Mouse (Mus musculus) lung, postnatal 0 days (tissue): ENCODE data around the gene Ccl19. TPM values are rescaled to one million over a fixed set of nuclear protein-coding genes. Genes with fewer than 3 reads are reported as not detected.
"Not testable (repeated sequence)": the region's sequence is repeated elsewhere in the genome, so short reads cannot be mapped to it uniquely, and the experiment has no call there.

ENCODE experiments used
- ATAC-seq: fragments of 200-750 bp; cut with Nextera tagmentation; 2 replicates; pipeline ENCODE4 v1.8.0; 2017; ENCODE audit warnings: moderate library complexity
- DNase-seq: peaks from one replicate; pipeline ENCODE4 v3.0.0-alpha.2; 2016; ENCODE audit warnings: low spot score
- H3K27ac ChIP-seq: fragments of 300-500 bp; sonication (generic); 2 replicates; pipeline ENCODE4 v1.5.1; 2014; ENCODE audit warnings: antibody characterized with exemption, mild to moderate bottlenecking, low read length, mixed read lengths
- H3K27me3 ChIP-seq: fragments of 300-500 bp; sonication (generic); replicated peaks from 2 replicates; pipeline ENCODE4 v1.6.1; 2014; ENCODE audit warnings: low read length, mixed read lengths; ENCODE audit not compliant: insufficient read depth
- H3K36me3 ChIP-seq: fragments of 300-500 bp; sonication (generic); 2 replicates; pipeline ENCODE4 v1.6.1; 2014; ENCODE audit warnings: low read length, mixed read lengths; ENCODE audit not compliant: insufficient read depth
- H3K4me1 ChIP-seq: fragments of 300-500 bp; sonication (generic); 2 replicates; pipeline ENCODE4 v1.6.1; 2014; ENCODE audit warnings: antibody characterized with exemption, low read depth, low read length, mixed read lengths; ENCODE audit not compliant: insufficient read depth
- H3K4me2 ChIP-seq: fragments of 300-500 bp; sonication (generic); replicated peaks from 2 replicates; pipeline ENCODE4 v1.6.1; 2014; ENCODE audit warnings: low read depth, mild to moderate bottlenecking, low read length, moderate library complexity, mixed read lengths
- H3K4me3 ChIP-seq: fragments of 300-500 bp; sonication (generic); 2 replicates; pipeline ENCODE4 v1.5.1; 2014; ENCODE audit warnings: low read depth, low read length
- H3K9ac ChIP-seq: fragments of 300-500 bp; sonication (generic); replicated peaks from 2 replicates; pipeline ENCODE4 v1.6.1; 2014; ENCODE audit warnings: low read depth, mild to moderate bottlenecking
- H3K9me3 ChIP-seq: fragments of 300-500 bp; sonication (generic); 2 replicates; pipeline ENCODE4 v1.6.1; 2016; ENCODE audit warnings: low read length, mixed read lengths
- WGBS: fragments of 180-500 bp; shearing (Covaris S2); extraction: QIAGEN DNeasy Blood & Tissue Kit; methylation state at CpG from one replicate; pipeline ENCODE4 v1.1.7; 2014; 5-methylcytosine and 5-hydroxymethylcytosine counted together
- polyA plus RNA-seq: library from polyadenylated mRNA; unstranded; fragments of >200 nt; fragmentation: Nextera tagmentation; extraction: Ambion mirVana; gene quantifications from 2 replicates; pipeline ENCODE4 v1.2.1, GENCODE M21; 2015

Ccl19 gene
- not detected in 2 replicates for polyA plus RNA-seq

DNA sequence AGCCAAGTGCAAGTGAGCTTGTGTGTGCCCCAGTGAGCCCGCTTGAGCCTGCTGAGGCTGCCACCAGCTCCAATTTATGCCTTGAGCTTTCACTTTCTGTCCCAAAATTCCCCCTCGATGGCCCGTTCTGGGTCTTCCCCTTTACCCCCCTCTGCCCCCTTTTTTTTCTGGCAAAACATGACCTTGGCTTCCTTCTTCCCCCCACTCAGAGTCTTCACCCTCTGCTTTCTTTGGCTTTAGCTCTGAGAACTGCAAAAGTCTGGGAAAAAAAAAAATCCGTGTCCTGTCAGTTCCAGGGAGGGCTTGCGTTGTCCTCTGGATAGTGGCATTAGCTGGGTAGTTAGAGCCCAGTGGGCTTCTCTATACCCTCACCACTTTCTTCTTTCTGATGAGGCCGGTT is at the start of gene Ccl19:
Gene Ccl19 (minus strand): TSS at position 101 of the 400 bp plus-strand sequence.
- not testable (repeated sequence) for H3K9ac ChIP-seq, H3K4me1 ChIP-seq, DNase-seq, H3K36me3 ChIP-seq, ATAC-seq, H3K9me3 ChIP-seq, H3K27me3 ChIP-seq, H3K4me3 ChIP-seq, H3K27ac ChIP-seq, H3K4me2 ChIP-seq
- no CpG with 5 or more reads among the region's 6 CpGs for WGBS

DNA sequence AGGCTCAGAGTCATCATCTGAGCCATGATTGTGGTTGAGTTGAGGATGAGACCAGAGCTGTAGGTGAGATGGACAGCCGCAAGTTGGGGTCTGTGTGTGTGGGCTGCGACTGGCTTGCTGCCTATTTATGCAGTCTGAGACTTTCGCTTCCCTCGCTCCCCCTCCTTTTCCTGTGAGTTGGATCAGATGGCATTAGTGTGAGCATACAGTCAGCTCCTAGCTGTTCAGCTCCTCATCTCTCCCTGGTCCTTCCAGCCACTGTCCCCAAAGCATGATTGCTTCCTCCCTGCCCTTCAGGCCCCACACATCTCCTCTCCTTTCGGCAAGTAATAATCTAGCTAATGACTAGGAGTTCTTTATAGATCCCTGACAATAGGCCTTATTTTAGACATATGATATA is 17.5 kb upstream of the Ccl19 start, which contains the start of gene Ccl21a:
Gene Ccl21a (minus strand): TSS at position 101 of the 400 bp plus-strand sequence.
- H3K4me2 ChIP-seq, H3K27ac ChIP-seq, H3K4me1 ChIP-seq, H3K27me3 ChIP-seq, DNase-seq, H3K4me3 ChIP-seq, H3K36me3 ChIP-seq, ATAC-seq, H3K9ac ChIP-seq, H3K9me3 ChIP-seq: not testable (repeated sequence)
- no CpG with 5 or more reads among the region's 5 CpGs for WGBS

DNA sequence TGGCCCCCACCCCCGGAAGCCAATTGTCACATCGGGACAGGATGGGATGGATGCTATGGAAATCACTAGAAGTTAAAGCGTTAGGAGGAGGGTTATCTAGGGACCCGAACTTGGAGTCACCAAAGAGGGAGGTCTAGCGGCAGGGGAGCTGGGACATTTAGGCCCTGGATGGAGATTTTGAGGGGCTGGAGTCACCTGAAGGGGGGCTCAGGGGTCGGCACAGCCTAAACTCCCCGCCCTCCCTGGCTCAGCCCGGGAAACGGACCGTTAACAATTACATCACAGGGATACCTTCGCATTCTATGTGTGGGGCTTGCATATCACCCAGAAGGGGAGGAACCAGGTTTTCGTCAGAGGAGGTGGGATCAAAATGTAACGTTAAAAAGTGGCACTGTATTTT is 21.1 kb downstream of the Ccl19 start, which contains the start of gene 4930578G10Rik:
Gene 4930578G10Rik (plus strand): TSS at position 301 of the 400 bp plus-strand sequence.
- not testable (repeated sequence) for H3K27me3 ChIP-seq, ATAC-seq, H3K4me3 ChIP-seq, H3K4me1 ChIP-seq, DNase-seq, H3K27ac ChIP-seq, H3K4me2 ChIP-seq, H3K9me3 ChIP-seq, H3K36me3 ChIP-seq, H3K9ac ChIP-seq
- WGBS: no CpG with 5 or more reads among the region's 13 CpGs

Other genes with a start within 250 kb of the Ccl19 start
- not detected in 2 replicates for gene Fam205a2, start 228.4 kb downstream of the Ccl19 start, polyA plus RNA-seq
- gene Gm10591, start 144.4 kb downstream of the Ccl19 start, polyA plus RNA-seq: 2.9 and 3.4 TPM in 2 replicates
- gene Gm2564, start 126.9 kb downstream of the Ccl19 start, polyA plus RNA-seq: 0.33 and 0.55 TPM in 2 replicates
- not detected in 2 replicates for gene Ccl27b, start 101.3 kb downstream of the Ccl19 start, polyA plus RNA-seq
- not detected in 2 replicates for gene Il11ra2, start 94.7 kb downstream of the Ccl19 start, polyA plus RNA-seq
- gene 4930578G10Rik, start 21.0 kb downstream of the Ccl19 start, polyA plus RNA-seq: not detected in 2 replicates
- 138 and 188 TPM in 2 replicates for gene Ccl21a, start 17.4 kb upstream of the Ccl19 start, polyA plus RNA-seq
- gene Fam205a1, start 97.3 kb upstream of the Ccl19 start, polyA plus RNA-seq: not detected in 2 replicates
- gene Gm12394, start 100.2 kb upstream of the Ccl19 start, polyA plus RNA-seq: 0.08 TPM in 1 of 2 replicates, not detected in the other
- gene Fam205c, start 117.7 kb upstream of the Ccl19 start, polyA plus RNA-seq: not detected in 2 replicates
- gene Phf24, start 160.1 kb upstream of the Ccl19 start, polyA plus RNA-seq: 0.29 and 0.31 TPM in 2 replicates
- gene Dnajb5, start 193.2 kb upstream of the Ccl19 start, polyA plus RNA-seq: 5.7 and 6.2 TPM in 2 replicates
- 0.30 TPM in 1 of 2 replicates, not detected in the other for gene 1700022I11Rik, start 213.0 kb upstream of the Ccl19 start, polyA plus RNA-seq
- gene Vcp, start 243.9 kb upstream of the Ccl19 start, polyA plus RNA-seq: 242 and 262 TPM in 2 replicates